Mouse (Mus musculus): ENCODE measurements around the gene Tbx5.

Tbx5 gene

DNA sequence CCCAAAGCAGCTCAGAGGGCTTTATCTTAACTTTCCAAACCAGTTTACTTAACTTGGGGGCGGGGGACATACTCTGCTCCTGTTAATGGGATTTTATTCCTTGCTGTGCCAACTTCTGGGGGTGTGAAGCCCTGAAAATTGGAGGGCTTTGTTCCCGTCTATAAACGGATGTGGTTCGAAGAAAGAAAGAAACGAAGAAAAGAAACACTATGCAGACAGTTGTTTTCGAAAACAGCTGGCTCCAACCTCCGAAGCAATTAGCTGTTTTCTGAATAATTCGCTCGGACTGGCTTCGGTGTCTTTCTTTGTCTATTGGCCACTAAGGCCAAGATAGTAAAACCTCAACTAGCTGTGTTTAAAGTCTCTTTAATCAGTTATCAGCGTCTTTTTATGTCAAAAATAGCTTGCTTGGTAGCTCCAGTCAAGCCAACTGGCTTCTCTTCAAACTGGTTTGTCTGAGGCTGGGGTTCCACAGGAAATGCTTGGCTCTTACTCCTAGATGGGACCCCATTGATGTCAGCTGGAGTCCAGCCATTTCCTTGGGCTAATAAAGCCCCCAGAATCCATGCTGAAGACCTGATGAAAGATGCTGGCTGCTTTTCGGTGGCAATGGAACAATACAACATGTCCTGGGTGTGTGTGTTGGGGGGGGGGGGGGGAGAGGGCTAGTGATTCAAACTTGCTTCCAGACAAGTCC, 21.3 kb upstream of the Tbx5 start:
- no peak for DNase-seq (ENCODE audit: low spot score)

GRCm38 (mm10) chr5:119815247-119815646, 17.2 kb upstream of the Tbx5 start:
- DNase-seq (ENCODE audit: low spot score): no peak

GRCm38 (mm10) chr5:119820452-119820851, 12.0 kb upstream of the Tbx5 start:
- no peak for DNase-seq (ENCODE audit: low spot score)

GRCm38 (mm10) chr5:119821506-119821905, 11.0 kb upstream of the Tbx5 start:
- no peak for DNase-seq (ENCODE audit: low spot score)

GRCm38 (mm10) chr5:119827341-119827740, 5.1 kb upstream of the Tbx5 start:
- DNase-seq (ENCODE audit: low spot score): no peak

GRCm38 (mm10) chr5:119830611-119831010, 1.9 kb upstream of the Tbx5 start:
- no peak for DNase-seq (ENCODE audit: low spot score)

- no peak for DNase-seq (ENCODE audit: low spot score)
Observed at GRCm38 (mm10) chr5:119831201-119831771, 1.2 kb upstream of the Tbx5 start.

- no peak for DNase-seq (ENCODE audit: low spot score)
Observed at GRCm38 (mm10) chr5:119831791-119832478, 533 bp upstream of the Tbx5 start.

- no peak for DNase-seq (ENCODE audit: low spot score)
Observed at GRCm38 (mm10) chr5:119833223-119834030, 959 bp downstream of the Tbx5 start.

DNA sequence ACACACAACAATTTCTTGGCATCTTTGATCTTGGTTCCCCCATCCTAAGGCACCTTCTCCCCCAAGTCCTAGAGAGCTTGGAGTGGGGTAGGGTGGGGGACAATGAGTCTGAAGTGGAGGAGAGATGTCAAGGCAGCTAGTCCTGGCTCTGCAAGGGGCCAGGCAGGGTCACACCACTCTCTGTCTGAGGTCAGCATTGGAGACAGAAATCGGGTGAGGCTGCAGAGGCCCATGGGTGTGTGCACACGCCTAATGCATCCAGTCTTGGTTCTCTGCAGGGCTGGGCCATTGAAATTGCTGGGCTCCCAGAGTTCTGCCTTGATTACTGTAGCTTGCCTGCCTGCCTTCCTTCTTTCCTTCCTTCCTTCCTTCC, 1.5 kb downstream of the Tbx5 start:
- no peak for DNase-seq (ENCODE audit: low spot score)

DNA sequence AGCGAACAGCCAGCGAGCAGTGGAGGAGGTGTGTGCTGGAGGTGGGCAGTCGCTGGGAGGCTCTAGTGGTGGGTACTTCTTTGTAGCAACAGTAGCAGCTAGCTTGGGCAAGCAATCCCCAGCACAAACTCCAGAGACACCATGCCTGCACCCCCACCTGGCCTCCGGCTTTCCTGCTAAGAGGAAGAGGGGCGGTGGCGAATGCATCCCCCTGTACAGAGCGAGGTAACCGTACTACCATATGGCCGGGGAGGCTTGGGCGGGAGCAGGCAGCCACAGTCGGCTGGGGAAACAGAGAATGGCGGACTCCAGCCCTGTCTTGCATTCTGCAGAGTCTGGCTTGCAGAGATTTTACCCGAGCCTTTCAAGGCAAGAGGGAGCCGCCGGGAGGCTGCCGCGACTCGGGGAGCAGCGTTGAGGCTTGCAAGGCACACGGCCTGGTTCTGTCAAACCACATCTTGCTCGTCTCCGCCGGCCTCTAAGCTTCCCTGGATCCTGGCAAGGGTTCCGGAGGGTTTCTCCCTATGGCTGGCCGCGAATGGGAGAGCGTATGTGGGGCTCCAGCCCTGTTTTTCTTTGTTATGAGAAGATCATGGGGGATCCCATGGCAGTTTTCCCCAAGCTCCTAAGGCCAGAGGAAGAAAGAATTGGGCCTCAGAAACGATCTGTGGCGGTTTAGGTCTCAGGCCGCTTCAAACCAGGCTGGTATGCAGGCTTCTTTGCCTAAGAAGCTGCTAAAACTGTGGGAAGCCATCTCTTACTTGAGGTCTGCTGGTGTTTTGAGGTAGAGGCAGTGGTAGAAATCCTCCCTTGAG, 2.8 kb downstream of the Tbx5 start:
- DNase-seq (ENCODE audit: low spot score): no peak

GRCm38 (mm10) chr5:119835868-119836209, 3.4 kb downstream of the Tbx5 start:
- DNase-seq (ENCODE audit: low spot score): no peak

DNA sequence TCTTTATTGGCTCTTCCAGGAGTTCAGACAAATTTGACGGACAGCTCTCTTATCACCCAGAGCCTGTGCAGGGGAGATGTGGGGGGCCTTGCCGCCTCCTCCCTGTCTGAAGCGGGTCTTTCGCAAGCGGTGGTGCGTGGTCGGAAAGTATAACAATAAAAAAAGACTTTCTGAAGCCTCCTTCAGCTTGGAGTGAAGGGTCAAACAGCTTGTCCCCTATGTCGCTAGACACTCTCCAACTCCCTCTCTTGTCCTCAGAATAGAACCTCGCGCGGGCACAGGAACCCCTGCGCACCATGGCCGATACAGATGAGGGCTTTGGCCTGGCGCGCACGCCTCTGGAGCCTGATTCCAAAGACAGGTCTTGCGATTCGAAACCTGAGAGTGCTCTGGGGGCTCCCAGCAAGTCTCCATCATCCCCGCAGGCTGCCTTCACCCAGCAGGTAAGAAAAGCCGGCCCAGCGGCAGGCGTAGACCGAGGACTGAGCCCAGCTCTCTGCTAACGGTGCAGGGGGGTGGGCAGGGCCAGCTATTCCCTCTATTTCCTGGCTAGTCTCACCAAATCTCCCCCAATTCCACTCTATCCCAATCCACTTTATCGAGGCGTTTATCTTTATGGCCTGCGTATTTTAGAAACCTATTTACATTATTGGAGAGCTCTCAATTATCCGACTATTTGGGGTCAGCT, 4.3 kb downstream of the Tbx5 start:
- no peak for DNase-seq (ENCODE audit: low spot score)

- DNase-seq (ENCODE audit: low spot score): no peak
Observed at GRCm38 (mm10) chr5:119837306-119837675, 4.8 kb downstream of the Tbx5 start.

- no peak for DNase-seq (ENCODE audit: low spot score)
Observed at GRCm38 (mm10) chr5:119837861-119838260, 5.4 kb downstream of the Tbx5 start.

GRCm38 (mm10) chr5:119838441-119838840, 6.0 kb downstream of the Tbx5 start:
- no peak for DNase-seq (ENCODE audit: low spot score)

DNA sequence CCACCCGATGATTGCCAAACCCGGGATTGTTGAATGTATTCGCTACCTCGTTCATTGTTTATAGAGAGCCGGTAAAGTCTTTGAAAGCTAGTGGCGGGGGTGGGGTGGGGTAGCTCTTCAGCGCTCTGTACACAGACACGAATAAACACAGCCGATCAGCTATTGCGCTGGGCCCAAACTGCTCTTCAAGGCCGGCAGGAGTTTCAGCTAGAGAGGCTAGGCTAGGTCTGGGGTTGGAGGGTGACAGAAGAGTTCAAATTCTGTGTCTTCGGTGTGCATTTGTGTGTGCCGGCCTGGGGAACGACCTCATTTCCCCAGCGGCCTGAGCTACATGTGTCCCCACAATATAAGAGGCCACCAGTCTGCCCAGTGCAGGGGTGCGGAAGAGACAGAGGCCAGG, 6.7 kb downstream of the Tbx5 start:
- no peak for DNase-seq (ENCODE audit: low spot score)

- no peak for DNase-seq (ENCODE audit: low spot score)
Observed at GRCm38 (mm10) chr5:119839616-119840368, 7.3 kb downstream of the Tbx5 start.

GRCm38 (mm10) chr5:119840404-119840803, 7.9 kb downstream of the Tbx5 start:
- DNase-seq (ENCODE audit: low spot score): no peak

DNA sequence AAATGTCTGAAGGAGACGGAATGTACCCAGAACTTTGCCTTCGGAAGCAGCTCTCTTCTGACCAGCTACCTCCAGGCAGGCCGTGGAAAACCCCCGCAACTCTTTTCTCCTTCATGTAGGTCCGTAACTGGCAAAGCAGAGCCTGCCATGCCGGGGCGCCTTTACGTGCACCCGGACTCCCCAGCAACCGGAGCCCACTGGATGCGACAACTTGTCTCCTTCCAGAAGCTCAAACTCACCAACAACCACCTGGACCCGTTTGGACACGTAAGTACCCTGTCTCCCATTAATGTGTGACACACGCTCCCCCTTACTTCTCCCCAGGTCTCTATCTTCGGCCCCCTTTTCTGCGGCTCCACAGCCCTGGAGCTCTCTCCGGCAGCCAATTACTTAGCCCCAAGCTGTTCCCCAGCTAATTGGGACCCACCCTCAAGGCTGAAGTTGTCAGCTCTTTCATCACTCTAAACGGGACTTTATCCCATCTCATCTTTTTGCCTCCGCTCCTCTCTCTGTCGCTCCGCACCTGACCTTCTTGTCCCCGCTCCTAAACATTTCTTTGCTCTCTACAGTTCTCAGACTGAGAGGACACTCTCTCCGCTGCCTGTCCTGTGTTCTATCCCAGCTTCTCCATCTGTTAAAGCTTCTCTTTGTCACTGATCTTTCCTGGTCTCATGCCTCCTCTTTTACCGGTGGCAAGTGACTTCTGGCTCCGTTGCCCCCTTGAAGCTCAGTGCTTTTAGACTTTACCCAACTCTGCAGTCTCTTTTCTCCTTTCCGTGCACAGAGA, 9.4 kb downstream of the Tbx5 start:
- no peak for DNase-seq (ENCODE audit: low spot score)
